25 mouse cellular contexts compared by ENCODE assay signal in the genomic region with DNA sequence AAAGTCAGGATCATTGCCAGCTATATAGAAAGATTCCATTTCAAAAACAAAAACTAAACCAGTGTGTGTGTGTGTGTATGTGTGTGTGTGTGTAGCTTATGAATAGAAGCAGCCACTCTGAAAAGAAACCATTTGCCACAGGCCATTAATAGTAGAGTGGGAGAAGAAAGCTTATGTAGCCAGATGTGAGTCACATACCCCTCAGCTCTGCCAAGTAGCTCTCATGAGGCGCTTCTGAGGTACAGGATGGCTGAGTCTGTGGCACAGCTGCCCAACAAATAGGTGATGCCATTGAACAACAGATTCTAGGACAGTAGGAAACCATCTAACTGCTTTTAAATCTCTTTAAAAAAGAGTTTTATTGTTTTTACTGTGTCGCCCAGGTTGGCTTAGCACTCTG. TPM values are rescaled to one million over a fixed set of nuclear protein-coding genes. Genes with fewer than 3 reads are reported as not detected.
DNase-seq lines count a peak whose midpoint lies in the region; ATAC-seq lines count a peak whose summit lies in the region.
"Had no signal": no experiment of that assay in that cellular context is flagged by ENCODE, and none has a peak within 500 bp of the region (broad histone marks: within the 10 kb centered on the region; RNA-seq: fewer than 3 reads in every experiment).

No protein-coding gene starts in this region.

- H3K4me2 ChIP-seq in forebrain, embryonic 11.5 days (ENCODE audit: low read depth, low read length, severe bottlenecking): no peak overlapping the region
- H3K4me2 ChIP-seq in forebrain, embryonic 13.5 days: no peak overlapping the region
- no peak overlapping the region for H3K4me2 ChIP-seq in liver, embryonic 12.5 days
- H3K4me2 ChIP-seq: forebrain, embryonic 15.5 days; heart, embryonic 12.5 days; heart, embryonic 15.5 days; hindbrain, embryonic 15.5 days had no signal

- H3K4me1 ChIP-seq in forebrain, embryonic 11.5 days (replicated peaks; ENCODE audit: control insufficient read depth, insufficient read depth, low read length): peaks cover 2% of the 10 kb centered on the region; the same call in 1 of the 2 replicates
- H3K4me1 ChIP-seq in forebrain, embryonic 13.5 days: peaks cover 9% of the 10 kb centered on the region
- peaks cover 31% of the 10 kb centered on the region for H3K4me1 ChIP-seq in liver, embryonic 12.5 days

- WGBS in forebrain, embryonic 11.5 days: 91% methylated on average over 2 of the region's 2 CpGs
- 89% methylated on average over 2 of the region's 2 CpGs for WGBS in forebrain, embryonic 13.5 days
- WGBS in liver, embryonic 12.5 days (ENCODE audit: insufficient replicate concordance): 92% methylated on average over 2 of the region's 2 CpGs

- H3K9me3 ChIP-seq in forebrain, embryonic 11.5 days (ENCODE audit: control insufficient read depth, low read length): no peaks in the 10 kb centered on the region
- H3K9me3 ChIP-seq in forebrain, embryonic 13.5 days (replicated peaks): no peaks in the 10 kb centered on the region
- no peaks in the 10 kb centered on the region for H3K9me3 ChIP-seq in liver, embryonic 12.5 days (replicated peaks)
- H3K9me3 ChIP-seq: forebrain, embryonic 10.5 days; forebrain, embryonic 15.5 days; heart, embryonic 12.5 days; heart, embryonic 15.5 days; hindbrain, embryonic 10.5 days; hindbrain, embryonic 15.5 days had no signal

- H3K27me3 ChIP-seq in forebrain, embryonic 11.5 days (ENCODE audit: control insufficient read depth, insufficient read depth, low read length): no peaks in the 10 kb centered on the region
- H3K27me3 ChIP-seq in forebrain, embryonic 13.5 days: no peaks in the 10 kb centered on the region
- H3K27me3 ChIP-seq in liver, embryonic 12.5 days (replicated peaks): no peaks in the 10 kb centered on the region
- H3K27me3 ChIP-seq: forebrain, embryonic 15.5 days; heart, embryonic 12.5 days; heart, embryonic 15.5 days; hindbrain, embryonic 15.5 days had no signal

- no peak for ATAC-seq in forebrain, embryonic 11.5 days (replicated peaks; ENCODE audit: low FRiP score)
- ATAC-seq in forebrain, embryonic 13.5 days: no peak
- no peak for ATAC-seq in liver, embryonic 12.5 days
- ATAC-seq: forebrain, embryonic 15.5 days; intestine, postnatal 0 days had no signal

- DNase-seq in forebrain, embryonic 11.5 days (ENCODE audit: low spot score): peak; percentile 11
- DNase-seq in 3T3-L1 (ENCODE audit: low read depth, low spot score): peak; percentile 81
- DNase-seq in Muller cell, postnatal 12 days (ENCODE audit: inconsistent ontology term): peak; percentile 1
- peak; percentile 41 for DNase-seq in brain, adult 2 months (ENCODE audit: low read depth, low spot score)
- DNase-seq in cerebellum, postnatal 25 days: no peak
- DNase-seq: adrenal gland, adult 8-10 months; adrenal gland, postnatal 25 days; cerebellum, adult 18-20 months; cerebellum, adult 9-10 months; cerebellum, postnatal 14 days; gastrocnemius, adult 2 months; gastrocnemius, postnatal 14 days; heart, adult 18-20 months; heart, postnatal 10 days; heart, postnatal 36 days; kidney, adult 2 months had no signal

- H3K9ac ChIP-seq in forebrain, embryonic 11.5 days (ENCODE audit: low read length): no peak overlapping the region
- no peak overlapping the region for H3K9ac ChIP-seq in forebrain, embryonic 13.5 days
- H3K9ac ChIP-seq in liver, embryonic 12.5 days: no peak overlapping the region
- H3K9ac ChIP-seq: forebrain, embryonic 15.5 days; heart, embryonic 12.5 days; heart, embryonic 15.5 days; hindbrain, embryonic 15.5 days had no signal

- H3K4me3 ChIP-seq in forebrain, embryonic 11.5 days (ENCODE audit: low read depth, low read length): no peak overlapping the region
- H3K4me3 ChIP-seq in forebrain, embryonic 13.5 days: no peak overlapping the region
- H3K4me3 ChIP-seq in liver, embryonic 12.5 days: no peak overlapping the region
- H3K4me3 ChIP-seq: forebrain, embryonic 10.5 days; forebrain, embryonic 15.5 days; gastrocnemius, adult 2 months; heart, embryonic 12.5 days; heart, embryonic 15.5 days; hindbrain, embryonic 10.5 days; hindbrain, embryonic 15.5 days had no signal

- no peak overlapping the region for H3K27ac ChIP-seq in forebrain, embryonic 11.5 days (ENCODE audit: low read depth, low read length)
- H3K27ac ChIP-seq in forebrain, embryonic 13.5 days: no peak overlapping the region
- H3K27ac ChIP-seq in liver, embryonic 12.5 days: no peak overlapping the region
- H3K27ac ChIP-seq: forebrain, embryonic 10.5 days; forebrain, embryonic 15.5 days; gastrocnemius, adult 2 months; heart, embryonic 15.5 days; hindbrain, embryonic 10.5 days; hindbrain, embryonic 15.5 days had no signal

- no peaks in the 10 kb centered on the region; the same call in 1 of the 2 replicates for H3K36me3 ChIP-seq in forebrain, embryonic 11.5 days (ENCODE audit: control insufficient read depth, insufficient read depth, low read length)
- H3K36me3 ChIP-seq in forebrain, embryonic 13.5 days (ENCODE audit: poor library complexity, severe bottlenecking): peaks cover 35% of the 10 kb centered on the region
- peaks cover 76% of the 10 kb centered on the region for H3K36me3 ChIP-seq in liver, embryonic 12.5 days

RNA-seq across cellular contexts. Expression of a gene that starts 5.2 kb away (rescaled TPM):
- polyA plus RNA-seq in forebrain, embryonic 11.5 days (2014; fragmentation: Nextera tagmentation; extraction: Ambion mirVana): 26.6 and 31.2 TPM in 2 replicates
- polyA plus RNA-seq in forebrain, embryonic 13.5 days (2015; fragmentation: Nextera tagmentation; extraction: Ambion mirVana): 29.8 and 34.8 TPM in 2 replicates
- 35.5 and 35.9 TPM in 2 replicates for polyA plus RNA-seq in liver, embryonic 12.5 days (2016; fragmentation: Nextera tagmentation; extraction: Ambion mirVana)

RNA-seq across cellular contexts. Expression of a gene that starts 9.2 kb away (rescaled TPM):
- polyA plus RNA-seq in forebrain, embryonic 11.5 days (2014; fragmentation: Nextera tagmentation; extraction: Ambion mirVana): 31.5 and 34.7 TPM in 2 replicates
- 19.8 and 21.5 TPM in 2 replicates for polyA plus RNA-seq in forebrain, embryonic 13.5 days (2015; fragmentation: Nextera tagmentation; extraction: Ambion mirVana)
- polyA plus RNA-seq in liver, embryonic 12.5 days (2016; fragmentation: Nextera tagmentation; extraction: Ambion mirVana): 35.6 and 37.6 TPM in 2 replicates

RNA-seq across cellular contexts. Expression of a gene that starts 51.2 kb away (rescaled TPM):
- polyA plus RNA-seq in forebrain, embryonic 11.5 days (2014; fragmentation: Nextera tagmentation; extraction: Ambion mirVana): 122 and 132 TPM in 2 replicates
- 130 and 142 TPM in 2 replicates for polyA plus RNA-seq in forebrain, embryonic 13.5 days (2015; fragmentation: Nextera tagmentation; extraction: Ambion mirVana)
- 99.0 and 101 TPM in 2 replicates for polyA plus RNA-seq in liver, embryonic 12.5 days (2016; fragmentation: Nextera tagmentation; extraction: Ambion mirVana)

Comparison
In these comparisons a context has a peak if more than half of its experiments do, and no peak if none do; other contexts are left out.
1. DNase-seq: peak in forebrain, embryonic 11.5 days (single experiment), 3T3-L1 (single experiment), Muller cell, postnatal 12 days (single experiment) and brain, adult 2 months (single experiment); none in cerebellum, postnatal 25 days (0 of 2).